Mouse (Mus musculus) forebrain, postnatal 0 days (tissue): ENCODE measurements at regions not wholly inside any gene's neighbourhood (a gene's known extent, or its start where the extent isn't known, plus 50 kb on each side); places are given as distances from the start of the nearest gene placed in this dataset.
A peak's percentile ranks its signal among the peaks of the same experiment; 100 is the strongest.

Source experiments
- ATAC-seq: fragments of 200-750 bp; cut with Nextera tagmentation; 2 replicates; pipeline ENCODE4 v1.8.0; 2017; ENCODE audit warnings: mild to moderate bottlenecking, moderate library complexity
- DNase-seq: peaks from one replicate; pipeline ENCODE4 v3.0.0-alpha.2; 2015
- H3K27ac ChIP-seq: fragments of 300-500 bp; sonication (generic); 2 replicates; pipeline ENCODE4 v1.5.1; 2014; ENCODE audit warnings: low read depth, mild to moderate bottlenecking, antibody characterized with exemption, low read length, moderate library complexity, mixed read lengths
- H3K27me3 ChIP-seq: fragments of 300-500 bp; sonication (generic); 2 replicates; pipeline ENCODE4 v1.6.1; 2014; ENCODE audit warnings: mild to moderate bottlenecking, low read length, mixed read lengths; ENCODE audit not compliant: insufficient read depth
- H3K36me3 ChIP-seq: fragments of 300-500 bp; sonication (generic); 2 replicates; pipeline ENCODE4 v1.6.1; 2014; ENCODE audit warnings: mild to moderate bottlenecking, moderate library complexity; ENCODE audit not compliant: insufficient read depth
- H3K4me1 ChIP-seq: fragments of 300-500 bp; sonication (generic); 2 replicates; pipeline ENCODE4 v1.6.1; 2014; ENCODE audit warnings: antibody characterized with exemption; ENCODE audit not compliant: insufficient read depth
- H3K4me2 ChIP-seq: fragments of 300-500 bp; sonication (generic); 2 replicates; pipeline ENCODE4 v1.6.1; 2014; ENCODE audit warnings: low read depth, mild to moderate bottlenecking, moderate library complexity
- H3K4me3 ChIP-seq: fragments of 300-500 bp; sonication (generic); 2 replicates; pipeline ENCODE4 v1.5.1; 2014; ENCODE audit warnings: low read depth, low read length, mixed read lengths
- H3K9ac ChIP-seq: fragments of 300-500 bp; sonication (generic); 2 replicates; pipeline ENCODE4 v1.6.1; 2014; ENCODE audit warnings: mild to moderate bottlenecking
- H3K9me3 ChIP-seq: fragments of 300-500 bp; sonication (generic); 2 replicates; pipeline ENCODE4 v1.6.1; 2016; ENCODE audit warnings: low read length
- CTCF ChIP-seq: sonication (generic); IDR thresholded peaks from 2 replicates; pipeline ENCODE4 v1.5.1; 2016; ENCODE audit warnings: antibody characterized with exemption, control low read depth, low read depth
- WGBS: fragments of 180-500 bp; shearing (Covaris S2); extraction: QIAGEN DNeasy Blood & Tissue Kit; methylation state at CpG from one replicate; pipeline ENCODE4 v1.1.7; 2014; 5-methylcytosine and 5-hydroxymethylcytosine counted together

GRCm38 (mm10) chr6:93235550-93235949 lies 292.3 kb upstream of the Adamts9 start:
- no peak overlapping the region for H3K4me2 ChIP-seq
- H3K4me1 ChIP-seq = no peaks in the 10 kb centered on the region
- DNase-seq (no peak), ATAC-seq (no peak)
- no peaks in the 10 kb centered on the region for H3K9me3 ChIP-seq
- no peak overlapping the region for H3K4me3 ChIP-seq
- no peak for TF ChIP-seq CTCF
- H3K9ac ChIP-seq = no peak overlapping the region
- H3K27ac ChIP-seq = no peak overlapping the region
- WGBS = 72% methylated on average over 5 of the region's 5 CpGs
- no peaks in the 10 kb centered on the region for H3K27me3 ChIP-seq
- no peaks in the 10 kb centered on the region for H3K36me3 ChIP-seq

GRCm38 (mm10) chr6:93232636-93233035 lies 289.3 kb upstream of the Adamts9 start:
- Histone ChIP-seq H3K27ac (no peak overlapping the region), H3K9me3 (no peaks in the 10 kb centered on the region), H3K36me3 (no peaks in the 10 kb centered on the region), H3K4me1 (no peaks in the 10 kb centered on the region), H3K9ac (no peak overlapping the region), H3K4me2 (no peak overlapping the region), H3K27me3 (no peaks in the 10 kb centered on the region), H3K4me3 (no peak overlapping the region)
- TF ChIP-seq CTCF = no peak
- WGBS = 42% methylated on average over 9 of the region's 9 CpGs
- DNase-seq = peak; percentile 29
- ATAC-seq = no peak

GRCm38 (mm10) chr6:93230450-93230849 lies 287.2 kb upstream of the Adamts9 start:
- ATAC-seq = no peak
- 63% methylated on average over 5 of the region's 5 CpGs for WGBS
- no peak overlapping the region for H3K27ac ChIP-seq
- no peak overlapping the region for H3K4me2 ChIP-seq
- no peak for DNase-seq
- H3K27me3 ChIP-seq = no peaks in the 10 kb centered on the region
- H3K36me3 ChIP-seq = no peaks in the 10 kb centered on the region
- TF ChIP-seq CTCF = no peak
- no peaks in the 10 kb centered on the region for H3K9me3 ChIP-seq
- no peak overlapping the region for H3K9ac ChIP-seq
- H3K4me1 ChIP-seq = no peaks in the 10 kb centered on the region
- no peak overlapping the region for H3K4me3 ChIP-seq

GRCm38 (mm10) chr6:93229320-93229719 lies 286.0 kb upstream of the Adamts9 start:
- no peaks in the 10 kb centered on the region for H3K27me3 ChIP-seq
- no peaks in the 10 kb centered on the region for H3K36me3 ChIP-seq
- H3K4me3 ChIP-seq = no peak overlapping the region
- no peak for TF ChIP-seq CTCF
- H3K4me2 ChIP-seq = no peak overlapping the region
- no peak overlapping the region for H3K27ac ChIP-seq
- WGBS = 91% methylated on average over 2 of the region's 2 CpGs
- H3K9ac ChIP-seq = no peak overlapping the region
- no peaks in the 10 kb centered on the region for H3K9me3 ChIP-seq
- DNase-seq (no peak), ATAC-seq (no peak)
- no peaks in the 10 kb centered on the region for H3K4me1 ChIP-seq

- Histone ChIP-seq H3K9me3 (no peaks in the 10 kb centered on the region), H3K9ac (no peak overlapping the region), H3K36me3 (no peaks in the 10 kb centered on the region), H3K4me1 (peaks cover 4% of the 10 kb centered on the region; the same call in 1 of the 2 replicates), H3K27me3 (no peaks in the 10 kb centered on the region), H3K4me3 (no peak overlapping the region), H3K4me2 (no peak overlapping the region), H3K27ac (peak overlapping the region; percentile 57; the same call in 1 of the 2 replicates)
- 16% methylated on average over 8 of the region's 8 CpGs for WGBS
- no peak for TF ChIP-seq CTCF
- DNase-seq (peak; percentile 17), ATAC-seq (peak; percentile 66)
Observed at GRCm38 (mm10) chr6:93223610-93224550, 280.6 kb upstream of the Adamts9 start.

- ATAC-seq (no peak), DNase-seq (peak; percentile 22)
- no peak overlapping the region for H3K27ac ChIP-seq
- H3K27me3 ChIP-seq = no peaks in the 10 kb centered on the region
- 0 out of 2 replicates have a peak, but pooled peaks cover 2% of the 10 kb centered on the region for H3K4me1 ChIP-seq
- TF ChIP-seq CTCF = no peak
- H3K9ac ChIP-seq = no peak overlapping the region
- WGBS = 71% methylated on average over 4 of the region's 4 CpGs
- no peak overlapping the region for H3K4me3 ChIP-seq
- no peaks in the 10 kb centered on the region for H3K36me3 ChIP-seq
- H3K4me2 ChIP-seq = no peak overlapping the region
- no peaks in the 10 kb centered on the region for H3K9me3 ChIP-seq
Observed at GRCm38 (mm10) chr6:93218015-93218593, 274.8 kb upstream of the Adamts9 start.

- no peak for ATAC-seq
- H3K4me1 ChIP-seq = no peaks in the 10 kb centered on the region
- no peak for DNase-seq
- H3K4me2 ChIP-seq = no peak overlapping the region
- WGBS = 62% methylated on average over 1 of the region's 1 CpGs
- H3K9ac ChIP-seq = no peak overlapping the region
- no peak overlapping the region for H3K4me3 ChIP-seq
- H3K27ac ChIP-seq = no peak overlapping the region
- no peaks in the 10 kb centered on the region for H3K36me3 ChIP-seq
- no peak for TF ChIP-seq CTCF
- H3K27me3 ChIP-seq = no peaks in the 10 kb centered on the region
- no peaks in the 10 kb centered on the region for H3K9me3 ChIP-seq
Observed at GRCm38 (mm10) chr6:93200886-93201285, 257.6 kb upstream of the Adamts9 start.
